Mouse (Mus musculus): ENCODE results near the gene Ache. TPM values are rescaled to one million over a fixed set of nuclear protein-coding genes. Genes with fewer than 3 reads are reported as not detected.

The Ache gene
- polyA plus RNA-seq, 1 experiment from 2014 or later: 23.4 TPM

GRCm38 (mm10) chr5:137315084-137315903 lies 28.0 kb downstream of the Ache start:
- WGBS (ENCODE audit: insufficient replicate concordance): 54% methylated on average over 30 of the region's 30 CpGs
- ATAC-seq: no peak
- H3K9me3 ChIP-seq (replicated peaks): no peaks in the 10 kb centered on the region
- peak overlapping the region; percentile 76 for H3K4me2 ChIP-seq
- H3K27me3 ChIP-seq (replicated peaks): no peaks in the 10 kb centered on the region; the same call in 1 of the 2 replicates
- H3K4me1 ChIP-seq: peaks cover 63% of the 10 kb centered on the region
- no peak overlapping the region for H3K9ac ChIP-seq
- peaks cover 22% of the 10 kb centered on the region for H3K36me3 ChIP-seq
- H3K4me3 ChIP-seq: no peak overlapping the region
- H3K27ac ChIP-seq: peak overlapping the region; percentile 67

DNA sequence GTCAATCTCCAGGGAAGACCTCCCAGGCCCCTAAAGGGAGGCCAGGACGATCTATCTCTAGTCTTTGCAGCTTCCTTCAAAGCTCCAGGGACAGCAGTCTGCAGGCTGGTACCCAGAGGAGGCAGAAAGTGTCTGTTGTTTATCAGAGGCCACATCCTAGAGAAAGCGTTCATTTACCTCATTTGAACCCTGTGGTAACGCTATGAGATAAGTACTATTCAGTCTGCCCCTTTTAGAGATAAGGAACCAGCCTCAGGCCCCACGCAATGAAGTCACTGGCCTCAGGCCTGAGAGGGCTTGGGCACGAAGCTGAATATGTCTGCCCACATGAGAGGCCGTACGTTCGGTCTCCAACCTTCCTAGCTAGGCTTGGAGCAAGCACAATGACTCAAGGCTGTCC lies 30.0 kb downstream of the Ache start:
- Histone ChIP-seq H3K27ac (no peak overlapping the region), H3K9ac (no peak overlapping the region), H3K27me3 (replicated peaks) (no peaks in the 10 kb centered on the region; the same call in 1 of the 2 replicates), H3K4me3 (no peak overlapping the region), H3K36me3 (peaks cover 20% of the 10 kb centered on the region), H3K9me3 (replicated peaks) (no peaks in the 10 kb centered on the region), H3K4me2 (no peak overlapping the region), H3K4me1 (peaks cover 61% of the 10 kb centered on the region)
- no peak for ATAC-seq
- 37% methylated on average over 8 of the region's 8 CpGs for WGBS (ENCODE audit: insufficient replicate concordance)

GRCm38 (mm10) chr5:137318570-137318969 lies 31.3 kb downstream of the Ache start:
- H3K4me2 ChIP-seq: no peak overlapping the region
- no peak for ATAC-seq
- H3K27me3 ChIP-seq (replicated peaks): no peaks in the 10 kb centered on the region; the same call in 1 of the 2 replicates
- H3K9me3 ChIP-seq (replicated peaks): no peaks in the 10 kb centered on the region
- H3K9ac ChIP-seq: no peak overlapping the region
- 63% methylated on average over 1 of the region's 1 CpGs for WGBS (ENCODE audit: insufficient replicate concordance)
- H3K4me1 ChIP-seq: peaks cover 49% of the 10 kb centered on the region
- peaks cover 26% of the 10 kb centered on the region for H3K36me3 ChIP-seq
- no peak overlapping the region for H3K27ac ChIP-seq
- no peak overlapping the region for H3K4me3 ChIP-seq

DNA sequence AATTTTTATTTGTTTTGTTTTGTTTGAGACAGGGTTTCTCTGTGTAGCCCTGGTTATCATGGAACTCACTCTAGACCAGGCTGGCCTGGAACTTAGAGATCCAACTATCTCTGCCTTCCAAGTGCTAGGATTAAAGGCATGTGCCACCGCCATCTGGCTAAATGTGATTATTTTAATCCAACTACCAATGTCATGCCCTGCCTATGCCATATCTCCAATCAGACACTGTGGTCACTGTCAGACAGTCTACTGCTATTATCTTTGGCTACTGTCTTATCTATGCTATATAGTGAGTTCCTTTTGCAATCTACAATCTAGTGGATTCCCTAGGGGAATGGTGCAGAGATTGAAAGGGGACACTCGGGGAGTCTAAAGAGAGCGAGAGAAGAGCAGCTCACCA lies 33.7 kb downstream of the Ache start:
- H3K4me1 ChIP-seq: peaks cover 25% of the 10 kb centered on the region
- H3K27me3 ChIP-seq (replicated peaks): no peaks in the 10 kb centered on the region; the same call in 1 of the 2 replicates
- WGBS (ENCODE audit: insufficient replicate concordance): 74% methylated on average over 3 of the region's 3 CpGs
- H3K9ac ChIP-seq: no peak overlapping the region
- H3K36me3 ChIP-seq: peaks cover 37% of the 10 kb centered on the region
- H3K4me3 ChIP-seq: no peak overlapping the region
- H3K4me2 ChIP-seq: no peak overlapping the region
- no peak overlapping the region for H3K27ac ChIP-seq
- no peaks in the 10 kb centered on the region for H3K9me3 ChIP-seq (replicated peaks)
- peak; percentile 23; the same call in 1 of the 2 replicates for ATAC-seq

DNA sequence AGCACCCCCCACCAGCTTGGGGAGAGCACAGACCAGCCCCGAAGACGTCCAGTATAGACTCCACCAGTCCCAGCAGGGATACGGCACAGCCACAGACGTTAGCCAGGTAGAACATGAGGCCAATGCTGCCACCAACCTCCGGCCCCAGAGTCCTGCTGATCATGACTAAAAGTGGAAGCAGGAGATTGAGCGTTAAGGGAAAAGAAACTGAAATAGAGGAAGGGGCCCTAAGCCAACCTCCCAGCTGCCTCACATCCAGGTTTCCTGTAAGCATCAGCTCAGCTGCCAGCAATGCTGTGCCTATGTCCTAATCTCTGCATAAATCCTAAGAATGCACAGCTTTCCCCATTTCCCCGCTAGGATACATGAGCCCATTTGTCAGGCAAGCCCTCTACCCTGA lies 43.6 kb downstream of the Ache start:
- no peak for ATAC-seq
- H3K27ac ChIP-seq: no peak overlapping the region
- H3K9ac ChIP-seq: no peak overlapping the region
- no peak overlapping the region for H3K4me3 ChIP-seq
- WGBS (ENCODE audit: insufficient replicate concordance): 59% methylated on average over 7 of the region's 7 CpGs
- no peaks in the 10 kb centered on the region for H3K9me3 ChIP-seq (replicated peaks)
- peaks cover 15% of the 10 kb centered on the region for H3K36me3 ChIP-seq
- H3K27me3 ChIP-seq (replicated peaks): no peaks in the 10 kb centered on the region
- H3K4me1 ChIP-seq: peaks cover 29% of the 10 kb centered on the region
- no peak overlapping the region for H3K4me2 ChIP-seq

DNA sequence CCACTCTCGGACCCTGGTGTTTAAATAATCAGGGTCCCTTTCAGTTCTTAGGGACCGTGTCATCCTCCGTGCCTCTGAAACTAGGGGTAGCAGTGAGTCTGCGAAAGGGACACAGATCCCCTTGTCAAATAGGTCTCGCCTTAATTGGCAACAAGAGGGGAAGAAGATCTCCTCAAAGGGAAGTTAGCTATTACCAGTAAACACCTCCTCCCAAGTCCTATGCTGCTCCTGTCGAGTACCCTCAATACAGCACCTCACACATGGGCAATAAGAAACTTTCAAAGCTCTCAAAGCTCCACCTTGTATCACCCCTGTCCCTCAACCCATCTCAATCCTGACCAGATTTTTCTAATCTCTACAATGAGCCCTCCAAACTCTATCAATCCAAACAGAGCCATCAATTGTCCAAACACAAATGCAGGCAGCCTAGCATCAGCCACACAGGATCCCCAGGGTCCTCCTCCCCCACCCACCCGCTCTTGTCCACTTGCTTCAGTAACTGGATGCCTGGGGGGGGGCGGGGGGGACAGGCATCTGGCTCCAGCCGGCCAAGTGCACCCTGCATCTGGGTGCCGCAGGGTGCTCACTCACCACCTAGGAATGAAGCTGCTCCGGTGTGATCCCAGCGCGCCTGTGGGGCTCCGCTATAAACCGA lies 45.7 kb downstream of the Ache start:
- Histone ChIP-seq H3K4me3 (peak overlapping the region; percentile 71), H3K4me2 (peak overlapping the region; percentile 93), H3K27ac (no peak overlapping the region), H3K9me3 (replicated peaks) (no peaks in the 10 kb centered on the region), H3K9ac (peak overlapping the region; percentile 67), H3K4me1 (peaks cover 44% of the 10 kb centered on the region), H3K36me3 (peaks cover 3% of the 10 kb centered on the region; the same call in 1 of the 2 replicates), H3K27me3 (replicated peaks) (no peaks in the 10 kb centered on the region)
- ATAC-seq: 0 out of 2 replicates have a peak, but pooled peaks have one; percentile 10
- 12% methylated on average over 15 of the region's 15 CpGs for WGBS (ENCODE audit: insufficient replicate concordance)

DNA sequence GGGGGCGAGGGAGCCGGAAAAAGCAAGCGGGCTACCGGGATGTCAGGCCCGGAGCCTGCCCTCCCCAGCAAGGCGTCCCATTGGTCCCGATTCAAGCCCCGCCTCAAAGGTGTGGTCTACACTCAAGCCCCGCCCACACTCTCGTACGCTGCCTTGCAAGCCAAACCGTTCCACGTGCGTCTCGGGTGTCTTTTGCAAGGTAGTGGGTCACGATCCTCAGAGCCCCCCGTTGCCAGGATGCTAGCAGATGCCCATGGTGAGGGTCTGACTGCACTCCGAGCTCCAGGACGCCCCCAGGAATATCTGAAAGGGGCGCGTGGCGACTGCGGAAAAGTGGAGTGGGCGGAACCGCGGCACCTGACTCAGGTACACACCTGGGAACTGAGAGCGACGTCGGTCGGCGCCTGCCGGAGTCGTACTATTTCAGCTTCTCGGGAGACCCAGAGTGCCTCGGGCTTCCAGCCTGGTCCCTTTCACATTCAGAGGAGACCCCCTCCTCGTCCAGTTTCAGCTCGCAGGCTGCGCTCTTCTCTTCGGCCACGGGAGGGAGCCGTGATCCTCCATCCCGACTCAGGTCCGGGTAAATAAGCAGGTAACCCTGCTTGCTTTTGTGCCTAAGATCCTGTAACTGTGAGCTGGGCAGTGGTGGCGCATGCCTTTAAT lies 46.3 kb downstream of the Ache start, which contains the start of gene Slc12a9:
TSS of gene Slc12a9 (minus strand) at position 86 of the 663 bp plus-strand sequence.
- Histone ChIP-seq H3K4me1 (peaks cover 50% of the 10 kb centered on the region), H3K4me3 (peak within 1 kb of the TSS; percentile 71), H3K9ac (peak within 1 kb of the TSS; percentile 67), H3K27ac (no peak within 1 kb of the TSS), H3K4me2 (peak within 1 kb of the TSS; percentile 93), H3K27me3 (replicated peaks) (no peaks in the 10 kb centered on the region), H3K36me3 (peaks cover 3% of the 10 kb centered on the region; the same call in 1 of the 2 replicates), H3K9me3 (replicated peaks) (no peaks in the 10 kb centered on the region)
- ATAC-seq: peak; percentile 81
- WGBS (ENCODE audit: insufficient replicate concordance): under 1% methylated on average over 44 of the region's 44 CpGs

DNA sequence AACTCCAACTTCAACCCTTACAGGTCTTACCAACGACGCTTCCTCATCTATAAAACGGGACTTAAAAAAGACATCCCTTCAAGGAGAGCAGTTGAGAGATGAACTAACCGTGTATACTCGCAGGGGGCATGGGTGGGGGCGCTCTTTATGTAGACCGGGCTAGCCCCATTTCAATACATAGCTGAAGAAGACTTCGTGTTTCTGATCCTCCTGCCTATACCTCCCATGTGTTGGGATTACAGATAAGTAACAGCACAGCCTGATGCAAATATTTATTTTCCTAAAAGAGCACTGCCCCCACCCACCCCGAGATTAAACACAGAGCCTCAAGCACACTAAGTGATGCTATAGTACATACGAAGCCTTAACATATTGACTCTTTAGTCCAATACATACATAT lies 47.0 kb downstream of the Ache start:
- H3K27ac ChIP-seq: no peak overlapping the region
- no peaks in the 10 kb centered on the region for H3K27me3 ChIP-seq (replicated peaks)
- WGBS (ENCODE audit: insufficient replicate concordance): 35% methylated on average over 10 of the region's 10 CpGs
- H3K36me3 ChIP-seq: peaks cover 3% of the 10 kb centered on the region; the same call in 1 of the 2 replicates
- ATAC-seq: no peak
- H3K9ac ChIP-seq: no peak overlapping the region
- H3K4me2 ChIP-seq: peak overlapping the region; percentile 93
- peak overlapping the region; percentile 71; the same call in 1 of the 2 replicates for H3K4me3 ChIP-seq
- no peaks in the 10 kb centered on the region for H3K9me3 ChIP-seq (replicated peaks)
- H3K4me1 ChIP-seq: peaks cover 57% of the 10 kb centered on the region

GRCm38 (mm10) chr5:137335066-137335465 lies 47.7 kb downstream of the Ache start:
- Histone ChIP-seq H3K36me3 (peaks cover 3% of the 10 kb centered on the region; the same call in 1 of the 2 replicates), H3K4me3 (no peak overlapping the region), H3K9me3 (replicated peaks) (no peaks in the 10 kb centered on the region), H3K4me1 (peaks cover 65% of the 10 kb centered on the region), H3K27me3 (replicated peaks) (no peaks in the 10 kb centered on the region), H3K27ac (no peak overlapping the region), H3K9ac (no peak overlapping the region), H3K4me2 (no peak overlapping the region)
- 70% methylated on average over 6 of the region's 6 CpGs for WGBS (ENCODE audit: insufficient replicate concordance)
- ATAC-seq: no peak

- H3K9ac ChIP-seq: no peak overlapping the region
- H3K36me3 ChIP-seq: no peaks in the 10 kb centered on the region
- WGBS (ENCODE audit: insufficient replicate concordance): 57% methylated on average over 8 of the region's 8 CpGs
- H3K4me3 ChIP-seq: no peak overlapping the region
- peaks cover 62% of the 10 kb centered on the region for H3K4me1 ChIP-seq
- H3K4me2 ChIP-seq: no peak overlapping the region
- H3K27me3 ChIP-seq (replicated peaks): no peaks in the 10 kb centered on the region
- H3K27ac ChIP-seq: peak overlapping the region; percentile 55
- ATAC-seq: no peak
- no peaks in the 10 kb centered on the region for H3K9me3 ChIP-seq (replicated peaks)
Measured at GRCm38 (mm10) chr5:137337190-137337589, 49.9 kb downstream of the Ache start.

- H3K27ac ChIP-seq: peak overlapping the region; percentile 58
- no peaks in the 10 kb centered on the region for H3K9me3 ChIP-seq (replicated peaks)
- H3K4me3 ChIP-seq: peak overlapping the region; percentile 57
- no peaks in the 10 kb centered on the region for H3K27me3 ChIP-seq (replicated peaks)
- H3K9ac ChIP-seq: peak overlapping the region; percentile 69
- H3K4me2 ChIP-seq: peak overlapping the region; percentile 86
- H3K36me3 ChIP-seq: no peaks in the 10 kb centered on the region
- peaks cover 51% of the 10 kb centered on the region for H3K4me1 ChIP-seq
- ATAC-seq: peak; percentile 83
- under 1% methylated on average over 19 of the region's 19 CpGs for WGBS (ENCODE audit: insufficient replicate concordance)
Measured at GRCm38 (mm10) chr5:137338256-137338655, 50.9 kb downstream of the Ache start.

All from liver, embryonic 12.5 days (tissue).